Mouse (Mus musculus) forebrain, postnatal 0 days (tissue): Measurements from ENCODE around the gene Trpm7. TPM values are rescaled to one million over a fixed set of nuclear protein-coding genes. Genes with fewer than 3 reads are reported as not detected.

Source experiments
- ATAC-seq: fragments of 200-750 bp; cut with Nextera tagmentation; 2 replicates; pipeline ENCODE4 v1.8.0; 2017; ENCODE audit warnings: mild to moderate bottlenecking, moderate library complexity
- DNase-seq: peaks from one replicate; pipeline ENCODE4 v3.0.0-alpha.2; 2015
- H3K27ac ChIP-seq: fragments of 300-500 bp; sonication (generic); 2 replicates; pipeline ENCODE4 v1.5.1; 2014; ENCODE audit warnings: low read depth, mild to moderate bottlenecking, antibody characterized with exemption, low read length, moderate library complexity, mixed read lengths
- H3K27me3 ChIP-seq: fragments of 300-500 bp; sonication (generic); 2 replicates; pipeline ENCODE4 v1.6.1; 2014; ENCODE audit warnings: mild to moderate bottlenecking, low read length, mixed read lengths; ENCODE audit not compliant: insufficient read depth
- H3K36me3 ChIP-seq: fragments of 300-500 bp; sonication (generic); 2 replicates; pipeline ENCODE4 v1.6.1; 2014; ENCODE audit warnings: mild to moderate bottlenecking, moderate library complexity; ENCODE audit not compliant: insufficient read depth
- H3K4me1 ChIP-seq: fragments of 300-500 bp; sonication (generic); 2 replicates; pipeline ENCODE4 v1.6.1; 2014; ENCODE audit warnings: antibody characterized with exemption; ENCODE audit not compliant: insufficient read depth
- H3K4me2 ChIP-seq: fragments of 300-500 bp; sonication (generic); 2 replicates; pipeline ENCODE4 v1.6.1; 2014; ENCODE audit warnings: low read depth, mild to moderate bottlenecking, moderate library complexity
- H3K4me3 ChIP-seq: fragments of 300-500 bp; sonication (generic); 2 replicates; pipeline ENCODE4 v1.5.1; 2014; ENCODE audit warnings: low read depth, low read length, mixed read lengths
- H3K9ac ChIP-seq: fragments of 300-500 bp; sonication (generic); 2 replicates; pipeline ENCODE4 v1.6.1; 2014; ENCODE audit warnings: mild to moderate bottlenecking
- H3K9me3 ChIP-seq: fragments of 300-500 bp; sonication (generic); 2 replicates; pipeline ENCODE4 v1.6.1; 2016; ENCODE audit warnings: low read length
- CTCF ChIP-seq: sonication (generic); IDR thresholded peaks from 2 replicates; pipeline ENCODE4 v1.5.1; 2016; ENCODE audit warnings: antibody characterized with exemption, control low read depth, low read depth
- WGBS: fragments of 180-500 bp; shearing (Covaris S2); extraction: QIAGEN DNeasy Blood & Tissue Kit; methylation state at CpG from one replicate; pipeline ENCODE4 v1.1.7; 2014; 5-methylcytosine and 5-hydroxymethylcytosine counted together
- polyA plus RNA-seq: library from polyadenylated mRNA; unstranded; fragments of >200 nt; fragmentation: Nextera tagmentation; extraction: Ambion mirVana; gene quantifications from 2 replicates; pipeline ENCODE4 v1.2.1, GENCODE M21; 2015
- total RNA-seq: library from RNA; depleted of rRNA; stranded (reverse); fragments of >200 nt; gene quantifications from 2 replicates; pipeline ENCODE4 v1.2.3, GENCODE M21; 2014

Trpm7 gene
- total and polyA plus RNA-seq, 2 experiments from 2014 or later, result 21.7 to 51.9 TPM

DNA sequence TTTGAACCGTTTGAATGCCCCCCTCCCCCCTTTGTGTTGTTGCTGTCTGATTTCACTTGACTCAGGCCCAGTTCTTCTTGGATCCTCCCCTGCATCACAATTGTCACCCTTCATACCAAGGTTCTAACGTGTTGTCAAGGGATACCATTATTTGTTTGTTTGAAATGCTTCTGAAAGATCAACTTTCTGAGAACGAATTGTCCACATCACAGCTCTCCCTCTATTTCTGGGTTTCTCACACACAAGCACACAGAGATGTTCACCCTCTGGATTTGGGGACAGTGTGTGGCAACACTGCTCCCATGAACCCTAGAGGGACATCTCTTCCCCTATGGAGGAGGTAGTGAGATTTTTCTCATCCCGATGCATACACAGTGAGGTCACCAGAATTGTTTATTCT is 92.7 kb downstream of the Trpm7 start, which contains the start of gene Usp50:
Gene Usp50, minus strand, starts transcription at position 101 of the 400 bp plus-strand sequence.
- H3K36me3 ChIP-seq, result no peaks in the 10 kb centered on the region
- no peak within 1 kb of the TSS for H3K4me3 ChIP-seq
- no peaks in the 10 kb centered on the region for H3K27me3 ChIP-seq
- DNase-seq, result no peak
- TF ChIP-seq CTCF, result no peak
- 67% methylated on average over 4 of the region's 4 CpGs for WGBS
- ATAC-seq, result no peak
- no peaks in the 10 kb centered on the region for H3K9me3 ChIP-seq
- no peaks in the 10 kb centered on the region for H3K4me1 ChIP-seq
- no peak within 1 kb of the TSS for H3K9ac ChIP-seq
- H3K4me2 ChIP-seq, result no peak within 1 kb of the TSS
- no peak within 1 kb of the TSS for H3K27ac ChIP-seq

DNA sequence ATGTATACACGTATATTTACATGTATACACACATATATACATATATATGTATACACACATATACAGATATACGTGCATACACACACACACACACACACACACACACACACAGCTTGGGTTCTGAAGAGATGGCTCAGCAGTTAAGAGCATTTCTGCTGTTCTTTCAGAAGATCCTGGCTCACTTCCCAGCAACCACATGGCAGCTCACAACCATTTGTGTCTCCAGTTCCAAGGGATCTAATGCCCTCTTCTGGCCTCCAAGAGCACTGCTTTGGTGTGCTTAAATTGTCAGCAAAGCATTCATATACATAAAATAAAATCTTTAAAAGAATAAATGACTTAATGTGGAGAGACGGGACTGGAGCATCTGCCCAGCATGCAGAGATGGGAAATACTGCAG is 93.6 kb downstream of the Trpm7 start:
- peak; percentile 71 for TF ChIP-seq CTCF
- DNase-seq, result peak; percentile 89
- Histone ChIP-seq H3K36me3 (no peaks in the 10 kb centered on the region), H3K4me3 (no peak overlapping the region), H3K9ac (no peak overlapping the region), H3K4me1 (no peaks in the 10 kb centered on the region), H3K27ac (no peak overlapping the region), H3K4me2 (no peak overlapping the region), H3K27me3 (no peaks in the 10 kb centered on the region), H3K9me3 (no peaks in the 10 kb centered on the region)
- WGBS, result 63% methylated on average over 3 of the region's 3 CpGs
- ATAC-seq, result peak; percentile 95

DNA sequence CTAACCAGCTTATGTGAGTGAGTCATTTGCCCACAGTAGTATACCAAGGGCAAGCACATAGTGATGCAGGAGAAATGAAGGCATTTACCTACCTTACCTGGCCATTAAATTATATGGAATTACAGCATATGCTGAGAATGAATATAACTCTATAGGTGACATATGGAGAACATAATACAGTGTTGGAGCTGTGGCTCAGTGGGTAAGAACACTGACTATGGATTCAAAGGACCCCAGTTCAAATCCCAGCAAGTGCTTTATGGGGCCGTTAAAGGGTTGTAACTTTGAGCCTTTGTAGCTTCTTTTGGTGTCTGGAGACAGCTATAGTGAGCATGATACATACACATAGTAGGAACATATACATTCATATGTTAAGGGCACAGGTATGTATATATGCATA is 94.6 kb downstream of the Trpm7 start:
- Histone ChIP-seq H3K4me3 (no peak overlapping the region), H3K9me3 (no peaks in the 10 kb centered on the region), H3K4me2 (no peak overlapping the region), H3K36me3 (no peaks in the 10 kb centered on the region), H3K27me3 (no peaks in the 10 kb centered on the region), H3K4me1 (no peaks in the 10 kb centered on the region), H3K9ac (no peak overlapping the region), H3K27ac (no peak overlapping the region)
- no peak for TF ChIP-seq CTCF
- WGBS, result 95% methylated on average over 1 of the region's 1 CpGs
- DNase-seq (no peak), ATAC-seq (no peak)

DNA sequence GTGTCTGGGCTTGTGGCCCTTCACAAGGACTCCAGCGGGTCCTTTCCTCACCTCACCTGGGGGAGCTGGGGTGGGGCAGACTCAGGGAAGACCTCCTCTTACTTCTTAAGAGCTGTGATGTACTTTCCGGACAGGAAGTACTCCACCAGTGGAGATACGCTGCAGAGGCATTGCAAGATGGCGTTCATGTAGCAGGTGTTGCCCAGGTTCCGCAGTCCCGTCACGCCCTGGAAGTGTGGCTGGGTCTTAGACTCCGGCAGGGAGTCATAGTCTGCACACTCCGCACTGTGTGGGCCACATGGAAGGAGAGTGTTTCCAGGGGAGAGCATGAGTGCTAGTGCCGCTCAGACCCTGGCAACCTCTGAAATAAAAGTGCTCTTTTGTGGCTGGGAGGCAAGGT is 95.7 kb downstream of the Trpm7 start:
- Histone ChIP-seq H3K9me3 (no peaks in the 10 kb centered on the region), H3K27ac (no peak overlapping the region), H3K4me1 (no peaks in the 10 kb centered on the region), H3K36me3 (no peaks in the 10 kb centered on the region), H3K4me3 (no peak overlapping the region), H3K4me2 (no peak overlapping the region), H3K9ac (no peak overlapping the region), H3K27me3 (no peaks in the 10 kb centered on the region)
- no peak for ATAC-seq
- WGBS, result 94% methylated on average over 10 of the region's 10 CpGs
- no peak for TF ChIP-seq CTCF
- DNase-seq, result no peak

DNA sequence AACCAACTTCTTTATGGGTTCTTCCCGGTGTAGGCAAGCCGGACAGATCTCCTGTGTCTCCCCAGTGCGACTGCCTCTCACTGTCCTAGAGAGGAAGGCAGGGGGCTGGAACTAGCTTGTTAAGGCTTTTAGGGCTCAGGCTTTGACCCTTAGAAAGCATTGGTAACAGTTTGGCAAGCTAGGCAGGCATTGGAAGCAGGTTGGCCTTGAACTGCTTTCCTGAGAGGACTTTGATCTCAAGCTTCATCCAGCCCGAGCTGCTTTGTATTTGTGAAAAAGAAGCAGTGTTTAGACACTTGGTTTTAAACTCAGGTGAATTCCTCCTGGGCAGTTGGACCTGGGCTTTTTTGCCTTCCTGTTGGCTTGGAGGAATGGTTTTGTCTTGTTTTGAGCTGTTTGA is 97.2 kb downstream of the Trpm7 start:
- H3K4me2 ChIP-seq, result no peak overlapping the region
- H3K4me1 ChIP-seq, result no peaks in the 10 kb centered on the region
- 82% methylated on average over 4 of the region's 4 CpGs for WGBS
- no peaks in the 10 kb centered on the region for H3K27me3 ChIP-seq
- no peak for TF ChIP-seq CTCF
- H3K9me3 ChIP-seq, result no peaks in the 10 kb centered on the region
- no peak overlapping the region for H3K9ac ChIP-seq
- no peak overlapping the region for H3K4me3 ChIP-seq
- no peaks in the 10 kb centered on the region for H3K36me3 ChIP-seq
- no peak for ATAC-seq
- DNase-seq, result no peak
- no peak overlapping the region for H3K27ac ChIP-seq

DNA sequence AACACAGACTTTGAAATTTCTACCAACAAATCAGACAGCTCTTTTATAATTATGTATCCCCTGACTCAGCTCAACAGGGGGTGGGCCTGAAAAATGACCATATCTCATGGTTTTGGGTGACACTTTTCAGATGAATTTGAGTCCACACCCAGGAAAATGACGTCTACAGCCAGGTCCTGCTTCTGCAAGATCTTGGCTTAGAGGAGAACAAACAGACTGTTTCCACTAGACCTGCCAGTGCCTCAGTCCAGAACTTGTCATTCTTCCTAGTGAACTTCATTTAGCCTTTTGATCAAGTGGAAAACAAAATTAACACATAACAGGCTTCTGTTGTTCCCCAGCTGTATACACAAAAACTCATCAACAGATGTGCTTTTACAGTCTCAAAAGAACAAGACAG is 99.6 kb downstream of the Trpm7 start:
- Histone ChIP-seq H3K4me3 (no peak overlapping the region), H3K4me1 (no peaks in the 10 kb centered on the region), H3K27me3 (no peaks in the 10 kb centered on the region), H3K27ac (no peak overlapping the region), H3K36me3 (no peaks in the 10 kb centered on the region), H3K9ac (no peak overlapping the region), H3K4me2 (no peak overlapping the region), H3K9me3 (no peaks in the 10 kb centered on the region)
- no peak for TF ChIP-seq CTCF
- ATAC-seq (no peak), DNase-seq (no peak)
- 28% methylated on average over 1 of the region's 1 CpGs for WGBS

DNA sequence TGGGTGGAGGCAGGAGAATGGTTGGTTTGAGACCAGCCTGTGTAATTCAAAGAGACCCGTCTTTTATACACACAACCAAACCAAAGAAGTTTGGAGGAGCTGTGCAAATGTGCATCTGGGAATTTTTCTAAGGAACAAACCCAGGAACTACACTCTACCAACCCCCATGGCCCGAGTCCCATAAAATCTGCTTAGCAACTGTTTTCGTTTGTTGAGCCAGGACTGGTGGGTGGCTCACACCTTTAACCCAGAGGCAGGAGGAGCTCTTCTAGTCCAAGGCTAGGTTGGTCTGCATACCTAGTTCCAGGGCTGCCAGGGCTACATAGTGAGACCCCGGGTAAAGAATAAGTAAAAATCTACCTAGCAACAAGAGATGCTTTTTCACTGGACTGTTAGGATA is 100.1 kb downstream of the Trpm7 start:
- no peaks in the 10 kb centered on the region for H3K4me1 ChIP-seq
- H3K4me3 ChIP-seq, result no peak overlapping the region
- no peak for TF ChIP-seq CTCF
- no peak overlapping the region for H3K9ac ChIP-seq
- no peak overlapping the region for H3K4me2 ChIP-seq
- WGBS, result 74% methylated on average over 4 of the region's 4 CpGs
- no peaks in the 10 kb centered on the region for H3K9me3 ChIP-seq
- ATAC-seq, result no peak
- H3K27ac ChIP-seq, result no peak overlapping the region
- no peaks in the 10 kb centered on the region for H3K36me3 ChIP-seq
- H3K27me3 ChIP-seq, result no peaks in the 10 kb centered on the region
- no peak for DNase-seq

DNA sequence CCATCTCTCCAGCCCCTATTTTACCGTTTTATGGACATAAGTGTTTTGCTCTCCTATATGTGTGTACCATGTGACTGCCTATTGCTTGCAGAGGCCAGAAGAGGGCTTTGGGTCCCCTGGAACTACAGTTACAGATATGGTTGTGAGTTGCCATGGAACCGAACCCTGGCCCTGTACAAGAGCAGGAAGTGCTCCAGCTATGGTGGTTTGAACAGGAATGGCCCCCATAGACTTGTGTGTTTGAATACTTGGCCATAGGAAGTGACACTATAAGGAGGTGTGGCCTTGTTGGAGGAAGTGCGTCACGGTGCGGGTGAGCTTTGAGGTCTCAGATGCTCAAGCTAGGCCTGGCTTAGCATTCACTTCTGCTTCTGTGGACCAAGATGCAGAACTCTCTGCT is 103.8 kb downstream of the Trpm7 start:
- TF ChIP-seq CTCF, result no peak
- Histone ChIP-seq H3K4me2 (no peak overlapping the region), H3K4me3 (no peak overlapping the region), H3K36me3 (no peaks in the 10 kb centered on the region), H3K27me3 (no peaks in the 10 kb centered on the region), H3K9ac (no peak overlapping the region), H3K27ac (no peak overlapping the region), H3K9me3 (no peaks in the 10 kb centered on the region), H3K4me1 (no peaks in the 10 kb centered on the region)
- ATAC-seq (no peak), DNase-seq (no peak)
- WGBS, result 87% methylated on average over 5 of the region's 5 CpGs
